Mouse (Mus musculus) heart, postnatal 0 days (tissue): ENCODE results near the gene Baz2b.

Experiments
- CTCF ChIP-seq: IDR thresholded peaks from 2 replicates; pipeline ENCODE4 v1.5.1; 2016; ENCODE audit warnings: antibody characterized with exemption, control low read depth, low read depth
- EP300 ChIP-seq: IDR thresholded peaks from 2 replicates; pipeline ENCODE4 v1.6.1; 2016; ENCODE audit warnings: antibody characterized with exemption, low read depth

DNA sequence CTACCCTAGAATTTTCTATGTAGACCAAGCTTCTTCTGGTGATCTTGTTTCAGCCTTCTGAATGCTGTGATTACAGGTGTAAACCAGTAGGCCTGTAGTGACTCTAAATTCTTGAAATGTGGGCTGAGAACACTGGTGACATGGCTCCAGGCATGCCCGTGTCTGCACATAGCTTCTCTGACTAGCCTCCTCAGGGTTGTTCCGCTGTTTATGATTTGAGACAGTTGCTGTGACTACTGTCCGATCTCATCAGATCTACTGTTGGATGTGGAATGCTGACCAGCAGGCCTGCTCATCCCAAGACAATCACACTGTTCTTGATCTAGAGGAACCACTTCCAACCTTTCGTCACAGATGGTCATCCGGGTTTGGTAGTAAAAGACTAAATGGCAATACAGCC, 182.5 kb downstream of the Baz2b start:
- no peak for TF ChIP-seq CTCF
- no peak for TF ChIP-seq EP300
